Mouse (Mus musculus): ENCODE results near the gene Pgf.
"Not testable (repeated sequence)": the region's sequence is repeated elsewhere in the genome, so short reads cannot be mapped to it uniquely, and the experiment has no call there.

Gene Pgf

GRCm38 (mm10) chr12:85151002-85151774 is 26.4 kb downstream of the Pgf start, which contains the start of gene Rps6kl1:
Rps6kl1 (minus strand) TSS chr12:85151264.
- DNase-seq: peak in 1 of 2 experiments; percentile 37

GRCm38 (mm10) chr12:85150321-85151001 is 27.1 kb downstream of the Pgf start:
- DNase-seq: no peak

GRCm38 (mm10) chr12:85146881-85147280 is 30.7 kb downstream of the Pgf start:
- DNase-seq: no peak

GRCm38 (mm10) chr12:85146355-85146754 is 31.2 kb downstream of the Pgf start:
- DNase-seq: no peak

GRCm38 (mm10) chr12:85145630-85146029 is 32.0 kb downstream of the Pgf start:
- no peak for DNase-seq

GRCm38 (mm10) chr12:85144821-85145220 is 32.8 kb downstream of the Pgf start:
- DNase-seq: no peak

GRCm38 (mm10) chr12:85144276-85144675 is 33.3 kb downstream of the Pgf start:
- DNase-seq: not testable (repeated sequence)

- peak; percentile 77 to 87 for DNase-seq
Observed at GRCm38 (mm10) chr12:85142803-85143202, 34.8 kb downstream of the Pgf start.

- DNase-seq: no peak
Observed at GRCm38 (mm10) chr12:85141096-85141495, 36.5 kb downstream of the Pgf start.

- DNase-seq: no peak
Observed at GRCm38 (mm10) chr12:85140036-85140701, 37.4 kb downstream of the Pgf start.

GRCm38 (mm10) chr12:85136627-85137026 is 41.0 kb downstream of the Pgf start:
- no peak for DNase-seq

GRCm38 (mm10) chr12:85135513-85136470 is 41.8 kb downstream of the Pgf start:
- no peak for DNase-seq

- DNase-seq: no peak
Observed at GRCm38 (mm10) chr12:85134043-85134794, 43.4 kb downstream of the Pgf start.

- DNase-seq: no peak
Observed at GRCm38 (mm10) chr12:85131361-85131760, 46.2 kb downstream of the Pgf start.

- no peak for DNase-seq
Observed at GRCm38 (mm10) chr12:85129426-85129978, 48.1 kb downstream of the Pgf start.

- DNase-seq: no peak
Observed at GRCm38 (mm10) chr12:85126986-85127603, 50.5 kb downstream of the Pgf start.

- no peak for DNase-seq
Observed at GRCm38 (mm10) chr12:85124751-85125150, 52.8 kb downstream of the Pgf start.

- DNase-seq: no peak
Observed at GRCm38 (mm10) chr12:85123645-85124044, 53.9 kb downstream of the Pgf start.

GRCm38 (mm10) chr12:85123108-85123530 is 54.5 kb downstream of the Pgf start:
- DNase-seq: no peak

- no peak for DNase-seq
Observed at GRCm38 (mm10) chr12:85121806-85122459, 55.7 kb downstream of the Pgf start.
